Mouse (Mus musculus) liver, postnatal 0 days (tissue): Measurements from ENCODE around the gene Sept1.

Experiments
- CTCF ChIP-seq: sonication (generic); IDR thresholded peaks from 2 replicates; pipeline ENCODE4 v1.5.1; 2016; ENCODE audit warnings: antibody characterized with exemption, low read depth
- EP300 ChIP-seq: IDR thresholded peaks from 2 replicates; pipeline ENCODE4 v1.6.1; 2016; ENCODE audit warnings: antibody characterized with exemption, low read depth, mild to moderate bottlenecking

DNA sequence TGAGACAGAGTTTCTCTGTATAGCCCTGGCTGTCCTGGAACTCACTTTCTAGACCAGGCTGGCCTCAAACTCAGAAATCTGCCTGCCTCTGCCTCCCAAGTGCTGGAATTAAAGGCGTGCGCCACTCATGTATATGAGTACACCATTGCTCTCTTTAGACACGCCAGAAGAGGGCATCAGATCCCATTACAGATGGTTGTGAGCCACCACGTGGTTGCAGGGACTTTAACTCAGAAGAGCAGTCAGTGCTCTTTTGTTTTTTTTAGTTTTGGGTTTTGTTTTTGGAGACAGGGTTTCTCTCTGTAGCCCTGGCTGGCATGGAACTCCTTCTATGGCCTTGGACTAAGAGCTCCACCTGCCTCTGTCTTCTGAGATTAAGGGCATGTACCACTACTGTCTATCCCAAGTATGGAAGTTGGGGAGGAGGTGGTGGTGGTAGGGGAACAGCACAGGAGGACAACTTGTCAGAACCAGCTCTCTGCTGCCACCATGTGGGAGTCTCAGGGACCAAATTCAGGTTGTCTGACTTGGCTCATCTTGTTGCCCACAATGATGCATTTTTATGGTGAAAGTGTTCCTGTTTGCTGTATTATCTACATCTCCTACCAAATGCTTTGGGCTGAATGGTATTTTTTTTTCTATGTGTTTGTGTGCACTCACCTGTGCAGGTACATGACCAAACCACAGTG, 4.2 kb downstream of the Sept1 start:
- TF ChIP-seq CTCF (peak; percentile 91), EP300 (no peak; the same call in 1 of the 2 replicates)
